Mouse (Mus musculus) cerebellum, adult (tissue): ENCODE measurements around the gene Mrpl3.
"Not testable (repeated sequence)": the region's sequence is repeated elsewhere in the genome, so short reads cannot be mapped to it uniquely, and the experiment has no call there.

Source experiments
- ATAC-seq: cut with Nextera tagmentation; 2 replicates; pipeline ENCODE4 v1.9.2; 2017; ENCODE audit warnings: mild to moderate bottlenecking, moderate library complexity, mixed read lengths; ENCODE audit not compliant: insufficient number of reproducible peaks, low FRiP score, low TSS enrichment

The Mrpl3 gene

GRCm38 (mm10) chr9:105125206-105125605 is 72.2 kb downstream of the Mrpl3 start:
- not testable (repeated sequence) for ATAC-seq
